Comparison of ENCODE assay signal across 13 mouse cellular contexts in genomic region chr9:47752516-47752915, GRCm38 (mm10).
DNase-seq lines count a peak whose midpoint lies in the region; ATAC-seq and TF ChIP-seq lines count a peak whose summit lies in the region.
"Had no signal": no experiment of that assay in that cellular context is flagged by ENCODE, and none has a peak within 500 bp of the region (broad histone marks: within the 10 kb centered on the region; RNA-seq: fewer than 3 reads in every experiment).

No protein-coding gene starts in this region.

- ATAC-seq in hindbrain, embryonic 11.5 days (ENCODE audit: low FRiP score), result no peak
- no peak for ATAC-seq in embryonic facial prominence, embryonic 11.5 days (replicated peaks; ENCODE audit: insufficient number of reproducible peaks, low FRiP score, low TSS enrichment, low read depth)
- ATAC-seq in hindbrain, embryonic 13.5 days (ENCODE audit: low FRiP score), result no peak
- no peak for ATAC-seq in limb, embryonic 14.5 days (ENCODE audit: low FRiP score, low read depth)
- ATAC-seq: liver, embryonic 12.5 days had no signal

- 66% methylated on average over 5 of the region's 5 CpGs for WGBS in hindbrain, embryonic 10.5 days
- WGBS in hindbrain, embryonic 11.5 days, result 63% methylated on average over 5 of the region's 5 CpGs
- WGBS in embryonic facial prominence, embryonic 11.5 days, result 23% methylated on average over 5 of the region's 5 CpGs
- 54% methylated on average over 5 of the region's 5 CpGs for WGBS in hindbrain, embryonic 13.5 days
- 11% methylated on average over 5 of the region's 5 CpGs for WGBS in limb, embryonic 14.5 days

- H3K4me2 ChIP-seq in hindbrain, embryonic 11.5 days (replicated peaks; ENCODE audit: low read depth, low read length), result no peak overlapping the region
- no peak overlapping the region for H3K4me2 ChIP-seq in embryonic facial prominence, embryonic 11.5 days (ENCODE audit: low read depth, low read length)
- H3K4me2 ChIP-seq in hindbrain, embryonic 13.5 days, result no peak overlapping the region
- H3K4me2 ChIP-seq in limb, embryonic 14.5 days (replicated peaks; ENCODE audit: low read depth, low read length, severe bottlenecking), result peak overlapping the region; percentile 27; the same call in 1 of the 2 replicates
- H3K4me2 ChIP-seq: liver, embryonic 12.5 days; stomach, embryonic 15.5 days had no signal

- 0 out of 2 replicates have a peak overlapping the region, but pooled peaks have one; percentile 12 for H3K27ac ChIP-seq in hindbrain, embryonic 10.5 days
- H3K27ac ChIP-seq in hindbrain, embryonic 11.5 days (ENCODE audit: low read depth, low read length), result no peak overlapping the region
- H3K27ac ChIP-seq in embryonic facial prominence, embryonic 11.5 days (replicated peaks; ENCODE audit: low read depth, low read length), result no peak overlapping the region
- H3K27ac ChIP-seq in hindbrain, embryonic 13.5 days, result peak overlapping the region; percentile 42
- H3K27ac ChIP-seq in limb, embryonic 14.5 days (replicated peaks; ENCODE audit: low read depth, low read length), result no peak overlapping the region
- H3K27ac ChIP-seq: liver, embryonic 12.5 days; stomach, embryonic 15.5 days had no signal

- no peaks in the 10 kb centered on the region for H3K9me3 ChIP-seq in hindbrain, embryonic 10.5 days
- no peaks in the 10 kb centered on the region for H3K9me3 ChIP-seq in hindbrain, embryonic 11.5 days (ENCODE audit: control insufficient read depth, low read length)
- no peaks in the 10 kb centered on the region for H3K9me3 ChIP-seq in embryonic facial prominence, embryonic 11.5 days (replicated peaks; ENCODE audit: control insufficient read depth, low read length)
- no peaks in the 10 kb centered on the region for H3K9me3 ChIP-seq in hindbrain, embryonic 13.5 days
- H3K9me3 ChIP-seq in limb, embryonic 14.5 days (ENCODE audit: control insufficient read depth, low read length), result no peaks in the 10 kb centered on the region
- H3K9me3 ChIP-seq: liver, embryonic 12.5 days; stomach, embryonic 15.5 days had no signal

- H3K4me3 ChIP-seq in hindbrain, embryonic 10.5 days, result no peak overlapping the region
- no peak overlapping the region for H3K4me3 ChIP-seq in hindbrain, embryonic 11.5 days (ENCODE audit: low read depth, low read length)
- H3K4me3 ChIP-seq in embryonic facial prominence, embryonic 11.5 days (ENCODE audit: low read depth, low read length), result no peak overlapping the region
- no peak overlapping the region for H3K4me3 ChIP-seq in hindbrain, embryonic 13.5 days
- no peak overlapping the region for H3K4me3 ChIP-seq in limb, embryonic 14.5 days (replicated peaks; ENCODE audit: low read length)
- H3K4me3 ChIP-seq: erythroblast, embryonic 14.5 days; liver, embryonic 12.5 days; stomach, embryonic 15.5 days had no signal

- TF ChIP-seq POLR2A in limb, embryonic 14.5 days (IDR thresholded peaks at IDR 0.05; ENCODE audit: borderline replicate concordance, extremely low read depth, insufficient read depth, insufficient read length), result no peak

- peaks cover 33% of the 10 kb centered on the region for H3K4me1 ChIP-seq in hindbrain, embryonic 10.5 days (replicated peaks)
- H3K4me1 ChIP-seq in hindbrain, embryonic 11.5 days (replicated peaks; ENCODE audit: control insufficient read depth, insufficient read depth, low read length), result no peaks in the 10 kb centered on the region
- peaks cover 8% of the 10 kb centered on the region for H3K4me1 ChIP-seq in embryonic facial prominence, embryonic 11.5 days (ENCODE audit: control insufficient read depth, insufficient read depth, low read length)
- H3K4me1 ChIP-seq in hindbrain, embryonic 13.5 days (replicated peaks), result peaks cover 54% of the 10 kb centered on the region
- peaks cover 25% of the 10 kb centered on the region for H3K4me1 ChIP-seq in limb, embryonic 14.5 days (ENCODE audit: control insufficient read depth, insufficient read depth, low read length)
- H3K4me1 ChIP-seq: stomach, embryonic 15.5 days had no signal

- no peaks in the 10 kb centered on the region for H3K27me3 ChIP-seq in hindbrain, embryonic 10.5 days (ENCODE audit: insufficient read depth, poor library complexity, severe bottlenecking)
- H3K27me3 ChIP-seq in hindbrain, embryonic 11.5 days (ENCODE audit: control insufficient read depth, insufficient read depth, low read length), result no peaks in the 10 kb centered on the region
- no peaks in the 10 kb centered on the region for H3K27me3 ChIP-seq in embryonic facial prominence, embryonic 11.5 days (ENCODE audit: control insufficient read depth, insufficient read depth, low read length)
- no peaks in the 10 kb centered on the region for H3K27me3 ChIP-seq in hindbrain, embryonic 13.5 days
- H3K27me3 ChIP-seq in limb, embryonic 14.5 days (ENCODE audit: control insufficient read depth, insufficient read depth, low read length), result no peaks in the 10 kb centered on the region
- H3K27me3 ChIP-seq: liver, embryonic 12.5 days; stomach, embryonic 15.5 days had no signal

- H3K9ac ChIP-seq in hindbrain, embryonic 11.5 days (ENCODE audit: low read depth, low read length), result no peak overlapping the region
- no peak overlapping the region; the same call in 1 of the 2 replicates for H3K9ac ChIP-seq in embryonic facial prominence, embryonic 11.5 days (replicated peaks; ENCODE audit: low read length)
- no peak overlapping the region for H3K9ac ChIP-seq in hindbrain, embryonic 13.5 days
- H3K9ac ChIP-seq in limb, embryonic 14.5 days (ENCODE audit: low read depth, low read length, severe bottlenecking), result no peak overlapping the region
- H3K9ac ChIP-seq: liver, embryonic 12.5 days; stomach, embryonic 15.5 days had no signal

- no peaks in the 10 kb centered on the region for H3K36me3 ChIP-seq in hindbrain, embryonic 10.5 days
- H3K36me3 ChIP-seq in hindbrain, embryonic 11.5 days (ENCODE audit: control insufficient read depth, insufficient read depth, low read length), result no peaks in the 10 kb centered on the region
- no peaks in the 10 kb centered on the region for H3K36me3 ChIP-seq in embryonic facial prominence, embryonic 11.5 days (replicated peaks; ENCODE audit: control insufficient read depth, insufficient read depth, low read depth, low read length)
- H3K36me3 ChIP-seq in hindbrain, embryonic 13.5 days, result no peaks in the 10 kb centered on the region
- no peaks in the 10 kb centered on the region for H3K36me3 ChIP-seq in limb, embryonic 14.5 days (ENCODE audit: control insufficient read depth, insufficient read depth, low read length)
- H3K36me3 ChIP-seq: liver, embryonic 12.5 days; stomach, embryonic 15.5 days had no signal

- DNase-seq in hindbrain, embryonic 10.5 days (ENCODE audit: low spot score), result no peak
- no peak for DNase-seq in hindbrain, embryonic 11.5 days (ENCODE audit: low spot score)
- peak; percentile 77 for DNase-seq in embryonic facial prominence, embryonic 11.5 days (ENCODE audit: low spot score)
- no peak for DNase-seq in limb, embryonic 14.5 days (ENCODE audit: low spot score)
- no peak for DNase-seq in adrenal gland, postnatal 25 days
- no peak for DNase-seq in gastrocnemius, adult 18-20 months (ENCODE audit: low spot score)
- DNase-seq: gastrocnemius, postnatal 10 days; kidney, postnatal 25 days; thymus, postnatal 25 days had no signal

Comparison
In these comparisons a context has a peak if more than half of its experiments do, and no peak if none do; other contexts are left out.
1. H3K27ac ChIP-seq: peak in hindbrain, embryonic 10.5 days (single experiment) and hindbrain, embryonic 13.5 days (single experiment); none in hindbrain, embryonic 11.5 days (single experiment), embryonic facial prominence, embryonic 11.5 days (single experiment) and limb, embryonic 14.5 days (single experiment).